Mouse (Mus musculus): ENCODE data around the gene Lama2. TPM values are rescaled to one million over a fixed set of nuclear protein-coding genes. Genes with fewer than 3 reads are reported as not detected.
"Not testable (repeated sequence)": the region's sequence is repeated elsewhere in the genome, so short reads cannot be mapped to it uniquely, and the experiment has no call there.

Lama2 gene
- total and polyA plus RNA-seq, 3 experiments: 32.8 to 105 (median 88.2) TPM

DNA sequence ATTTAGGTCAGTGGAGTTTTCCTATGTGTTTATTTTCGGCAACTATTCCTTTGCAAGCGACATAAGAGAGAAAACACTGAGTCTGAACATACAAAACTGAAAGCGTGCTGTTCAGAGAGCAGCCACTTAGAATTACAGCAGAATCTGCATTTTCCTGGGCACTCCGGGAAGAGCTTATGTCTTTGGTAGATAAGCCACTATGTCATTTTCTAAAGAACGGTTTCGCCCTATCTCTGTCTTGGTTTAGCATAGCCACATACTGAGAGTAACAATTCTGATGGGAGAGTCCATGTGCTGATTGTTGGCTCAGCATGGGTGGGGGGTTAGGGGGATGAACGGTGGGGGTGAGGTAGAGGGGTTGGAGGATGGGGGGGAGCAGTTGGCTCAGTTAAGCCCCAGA, 669.1 kb downstream of the Lama2 start:
- no peaks in the 10 kb centered on the region for H3K27me3 ChIP-seq (ENCODE audit: control insufficient read depth, insufficient read depth, low read length)
- no peaks in the 10 kb centered on the region; the same call in 1 of the 2 replicates for H3K4me1 ChIP-seq (ENCODE audit: control insufficient read depth, insufficient read depth, low read length)
- intact Hi-C loops (cut with DNase I): no loop called here
- H3K36me3 ChIP-seq (ENCODE audit: control insufficient read depth, insufficient read depth, low read length): no peaks in the 10 kb centered on the region
- H3K79me2 ChIP-seq (replicated peaks; ENCODE audit: control insufficient read depth, insufficient read depth, low read length): no peaks in the 10 kb centered on the region
- WGBS: 71% methylated on average over 7 of the region's 7 CpGs
- no peak overlapping the region for H3K4me3 ChIP-seq
- no peak overlapping the region for H3K27ac ChIP-seq
- H3K9ac ChIP-seq (ENCODE audit: low read depth, low read length): no peak overlapping the region
- DNase-seq: no peak
- no peak for TF ChIP-seq POLR2A (IDR thresholded peaks at IDR 0.05; ENCODE audit: insufficient read depth, low read depth, low read length)
- TF ChIP-seq CTCF (IDR thresholded peaks at IDR 0.05): no peak
- TF ChIP-seq EP300 (IDR thresholded peaks at IDR 0.05; ENCODE audit: insufficient read depth, low read depth, low read length): no peak

DNA sequence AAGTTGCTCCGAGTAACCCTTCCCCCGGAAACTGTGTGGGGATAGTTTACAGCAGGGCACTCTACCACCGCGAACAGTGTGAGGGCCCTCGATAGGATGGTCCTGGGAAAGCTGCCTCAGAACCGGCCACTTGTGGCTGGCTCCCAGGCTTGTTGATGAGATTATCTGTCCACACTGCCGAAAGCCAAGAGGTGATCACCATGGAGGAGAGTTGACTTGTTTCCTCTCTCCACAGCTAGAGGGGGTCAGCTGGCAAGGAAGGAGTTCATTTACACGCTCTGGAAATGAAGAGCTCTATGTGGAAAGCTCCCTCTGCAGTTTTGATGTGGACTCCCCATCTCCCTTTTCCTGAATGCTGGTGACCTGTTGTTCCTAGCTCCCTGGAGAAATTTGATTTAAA, 669.9 kb downstream of the Lama2 start:
- no peaks in the 10 kb centered on the region for H3K36me3 ChIP-seq (ENCODE audit: control insufficient read depth, insufficient read depth, low read length)
- 58% methylated on average over 8 of the region's 8 CpGs for WGBS
- no peaks in the 10 kb centered on the region for H3K27me3 ChIP-seq (ENCODE audit: control insufficient read depth, insufficient read depth, low read length)
- intact Hi-C loops (cut with DNase I): no loop called here
- TF ChIP-seq POLR2A (IDR thresholded peaks at IDR 0.05; ENCODE audit: insufficient read depth, low read depth, low read length) (no peak), CTCF (IDR thresholded peaks at IDR 0.05) (no peak), EP300 (IDR thresholded peaks at IDR 0.05; ENCODE audit: insufficient read depth, low read depth, low read length) (no peak)
- no peak overlapping the region for H3K4me3 ChIP-seq
- no peak overlapping the region for H3K9ac ChIP-seq (ENCODE audit: low read depth, low read length)
- H3K79me2 ChIP-seq (replicated peaks; ENCODE audit: control insufficient read depth, insufficient read depth, low read length): no peaks in the 10 kb centered on the region
- no peak overlapping the region for H3K27ac ChIP-seq
- peak in 1 of 2 experiments; percentile 15 for DNase-seq
- no peaks in the 10 kb centered on the region; the same call in 1 of the 2 replicates for H3K4me1 ChIP-seq (ENCODE audit: control insufficient read depth, insufficient read depth, low read length)

DNA sequence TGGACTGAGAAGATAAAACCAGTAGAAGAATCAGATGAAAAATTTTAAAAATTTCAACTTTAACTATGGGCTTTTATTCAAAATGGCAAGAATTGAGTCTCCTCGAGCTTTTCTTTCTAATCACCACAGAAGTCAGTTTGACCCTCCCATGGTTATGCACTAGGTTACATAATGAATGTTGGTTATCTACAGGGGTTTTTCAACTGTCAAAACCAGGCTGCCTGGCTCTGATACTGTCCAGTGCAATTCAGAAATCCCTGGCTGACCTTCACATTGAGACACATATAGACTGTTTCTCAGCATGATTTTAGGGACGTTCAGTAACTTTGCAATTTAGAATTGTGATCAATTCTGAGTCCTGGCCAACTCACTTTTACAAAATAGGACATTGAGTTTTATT, 671.2 kb downstream of the Lama2 start:
- intact Hi-C loops (cut with DNase I): no loop called here
- no peaks in the 10 kb centered on the region for H3K27me3 ChIP-seq (ENCODE audit: control insufficient read depth, insufficient read depth, low read length)
- H3K27ac ChIP-seq: no peak overlapping the region
- no peak overlapping the region for H3K4me3 ChIP-seq
- DNase-seq: no peak
- no peak overlapping the region for H3K9ac ChIP-seq (ENCODE audit: low read depth, low read length)
- no peaks in the 10 kb centered on the region for H3K36me3 ChIP-seq (ENCODE audit: control insufficient read depth, insufficient read depth, low read length)
- TF ChIP-seq CTCF (IDR thresholded peaks at IDR 0.05) (no peak), EP300 (IDR thresholded peaks at IDR 0.05; ENCODE audit: insufficient read depth, low read depth, low read length) (no peak), POLR2A (IDR thresholded peaks at IDR 0.05; ENCODE audit: insufficient read depth, low read depth, low read length) (no peak)
- H3K4me1 ChIP-seq (ENCODE audit: control insufficient read depth, insufficient read depth, low read length): no peaks in the 10 kb centered on the region; the same call in 1 of the 2 replicates
- 45% methylated on average over 2 of the region's 2 CpGs for WGBS
- H3K79me2 ChIP-seq (replicated peaks; ENCODE audit: control insufficient read depth, insufficient read depth, low read length): no peaks in the 10 kb centered on the region

DNA sequence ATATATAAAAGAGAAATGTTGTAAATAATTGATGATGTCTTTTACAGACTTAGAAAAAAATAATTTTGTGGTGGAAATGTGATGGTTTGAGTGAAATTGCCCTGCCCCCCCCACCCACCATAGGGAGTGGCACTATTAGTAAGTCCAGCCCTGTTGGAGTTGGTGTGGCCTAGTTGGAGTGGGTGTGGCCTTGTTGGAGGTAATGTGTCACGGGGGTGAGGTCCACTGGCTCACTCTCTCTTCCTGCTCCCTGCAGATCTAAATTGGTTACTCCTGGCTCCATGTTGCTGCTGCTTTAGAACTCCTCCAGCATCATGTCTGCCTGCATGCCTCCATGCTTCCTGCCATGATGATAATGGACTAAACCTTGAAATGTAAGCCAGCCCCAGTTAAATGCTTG, 680.0 kb downstream of the Lama2 start:
- H3K36me3 ChIP-seq (ENCODE audit: control insufficient read depth, insufficient read depth, low read length): no peaks in the 10 kb centered on the region
- intact Hi-C loops (cut with DNase I): no loop called here
- H3K27me3 ChIP-seq (ENCODE audit: control insufficient read depth, insufficient read depth, low read length): no peaks in the 10 kb centered on the region
- no peak overlapping the region for H3K9ac ChIP-seq (ENCODE audit: low read depth, low read length)
- TF ChIP-seq CTCF (IDR thresholded peaks at IDR 0.05): no peak
- TF ChIP-seq EP300 (IDR thresholded peaks at IDR 0.05; ENCODE audit: insufficient read depth, low read depth, low read length): no peak
- TF ChIP-seq POLR2A (IDR thresholded peaks at IDR 0.05; ENCODE audit: insufficient read depth, low read depth, low read length): no peak
- H3K27ac ChIP-seq: no peak overlapping the region
- H3K79me2 ChIP-seq (replicated peaks; ENCODE audit: control insufficient read depth, insufficient read depth, low read length): no peaks in the 10 kb centered on the region
- WGBS: 58% methylated on average over 1 of the region's 1 CpGs
- H3K4me3 ChIP-seq: no peak overlapping the region
- H3K4me1 ChIP-seq (ENCODE audit: control insufficient read depth, insufficient read depth, low read length): no peaks in the 10 kb centered on the region
- no peak for DNase-seq

DNA sequence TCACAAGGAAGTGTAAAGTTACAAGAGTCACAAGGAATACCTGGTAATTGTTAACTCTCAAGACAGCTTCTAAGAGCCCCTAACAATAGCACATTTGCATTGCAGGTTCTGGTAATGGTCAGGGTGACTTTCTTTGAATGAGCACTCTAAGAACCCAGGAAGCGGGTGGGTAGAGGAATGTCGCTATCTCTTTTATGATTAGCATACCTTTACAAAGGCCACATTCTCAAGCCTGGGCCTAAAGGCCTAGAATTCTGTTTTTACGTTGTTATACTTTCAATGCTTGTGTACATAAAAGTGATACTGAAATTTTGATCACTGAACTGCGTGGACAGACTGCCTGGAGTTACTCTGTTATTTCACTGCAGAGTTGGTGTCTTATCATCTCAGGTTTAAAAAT, 681.1 kb downstream of the Lama2 start:
- H3K36me3 ChIP-seq (ENCODE audit: control insufficient read depth, insufficient read depth, low read length); H3K4me3 ChIP-seq; H3K79me2 ChIP-seq (replicated peaks; ENCODE audit: control insufficient read depth, insufficient read depth, low read length); H3K4me1 ChIP-seq (ENCODE audit: control insufficient read depth, insufficient read depth, low read length); DNase-seq; H3K9ac ChIP-seq (ENCODE audit: low read depth, low read length); H3K27me3 ChIP-seq (ENCODE audit: control insufficient read depth, insufficient read depth, low read length); intact Hi-C loops (cut with DNase I); H3K27ac ChIP-seq: not testable (repeated sequence)
- WGBS: 80% methylated on average over 4 of the region's 4 CpGs

DNA sequence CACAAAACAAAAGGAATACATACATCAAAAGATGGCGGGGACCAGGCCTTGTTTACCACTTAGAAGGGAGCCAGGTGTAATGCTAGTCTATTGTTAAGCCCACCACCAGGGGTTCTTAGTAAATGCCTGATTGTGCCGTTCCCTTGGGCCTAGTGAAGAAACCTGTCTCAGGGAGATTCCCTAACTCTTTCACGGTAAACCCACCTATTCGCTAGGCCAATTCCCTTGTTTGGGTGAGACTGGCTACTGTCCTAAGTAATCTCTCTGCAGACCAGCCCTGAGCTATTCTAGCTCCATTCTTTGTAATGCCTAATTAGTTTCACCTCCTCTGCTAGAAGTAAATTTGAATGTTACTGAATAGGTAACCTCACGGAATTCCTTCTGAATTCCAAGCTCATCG, 683.5 kb downstream of the Lama2 start:
- intact Hi-C loops (cut with DNase I); H3K4me3 ChIP-seq; DNase-seq; H3K4me1 ChIP-seq (ENCODE audit: control insufficient read depth, insufficient read depth, low read length); H3K79me2 ChIP-seq (replicated peaks; ENCODE audit: control insufficient read depth, insufficient read depth, low read length); H3K36me3 ChIP-seq (ENCODE audit: control insufficient read depth, insufficient read depth, low read length); H3K27me3 ChIP-seq (ENCODE audit: control insufficient read depth, insufficient read depth, low read length); H3K27ac ChIP-seq; H3K9ac ChIP-seq (ENCODE audit: low read depth, low read length): not testable (repeated sequence)
- 94% methylated on average over 6 of the region's 6 CpGs for WGBS

All from heart, adult 2 months (tissue).